Mouse (Mus musculus): ENCODE results near the gene Klhdc10. TPM values are rescaled to one million over a fixed set of nuclear protein-coding genes. Genes with fewer than 3 reads are reported as not detected.

Klhdc10 gene
- 84.2 and 90.8 TPM in 2 replicates for polyA plus RNA-seq (2012; rRNA removed)

GRCm38 (mm10) chr6:30401308-30402015 lies at the start of gene Klhdc10:
TSS of gene Klhdc10 (plus strand) at chr6:30401868.
- under 1% methylated on average over 41 of the region's 41 CpGs for WGBS
- H3K4me3 ChIP-seq (replicated peaks; ENCODE audit: insufficient read depth, low read depth, low read length): peak within 1 kb of the TSS; percentile 97
- TF ChIP-seq CTCF (IDR thresholded peaks at IDR 0.05; ENCODE audit: borderline replicate concordance, insufficient read depth, low read depth, low read length) (no peak), POLR2A (IDR thresholded peaks at IDR 0.05; ENCODE audit: borderline replicate concordance, insufficient read depth, low read length) (peak; percentile 87; the same call in 1 of the 2 replicates)
- H3K27ac ChIP-seq (ENCODE audit: insufficient read depth, low read length): peak within 1 kb of the TSS; percentile 87
- peaks cover 3% of the 10 kb centered on the region; the same call in 1 of the 2 replicates for H3K4me1 ChIP-seq (ENCODE audit: control insufficient read depth, insufficient read depth, low read length)
- DNase-seq: peak; percentile 99 to 100
- no peaks in the 10 kb centered on the region for H3K27me3 ChIP-seq (ENCODE audit: control insufficient read depth, insufficient read depth, low read length)

GRCm38 (mm10) chr6:30352762-30353161 lies 48.9 kb upstream of the Klhdc10 start:
- WGBS: 73% methylated on average over 8 of the region's 8 CpGs
- TF ChIP-seq CTCF (IDR thresholded peaks at IDR 0.05; ENCODE audit: borderline replicate concordance, insufficient read depth, low read depth, low read length): no peak
- no peak for TF ChIP-seq POLR2A (IDR thresholded peaks at IDR 0.05; ENCODE audit: borderline replicate concordance, insufficient read depth, low read length)

GRCm38 (mm10) chr6:30353661-30354060 lies 48.0 kb upstream of the Klhdc10 start:
- WGBS: 85% methylated on average over 8 of the region's 8 CpGs
- Histone ChIP-seq H3K27ac (ENCODE audit: insufficient read depth, low read length) (no peak overlapping the region), H3K4me1 (ENCODE audit: control insufficient read depth, insufficient read depth, low read length) (peaks cover 20% of the 10 kb centered on the region), H3K4me3 (replicated peaks; ENCODE audit: insufficient read depth, low read depth, low read length) (no peak overlapping the region), H3K27me3 (ENCODE audit: control insufficient read depth, insufficient read depth, low read length) (no peaks in the 10 kb centered on the region)
- TF ChIP-seq POLR2A (IDR thresholded peaks at IDR 0.05; ENCODE audit: borderline replicate concordance, insufficient read depth, low read length) (no peak), CTCF (IDR thresholded peaks at IDR 0.05; ENCODE audit: borderline replicate concordance, insufficient read depth, low read depth, low read length) (no peak)
- no peak for DNase-seq

More at GRCm38 (mm10) chr6:30352762-30353161, 48.9 kb upstream of the Klhdc10 start:
- DNase-seq: no peak
- Histone ChIP-seq H3K4me1 (ENCODE audit: control insufficient read depth, insufficient read depth, low read length) (peaks cover 20% of the 10 kb centered on the region), H3K27me3 (ENCODE audit: control insufficient read depth, insufficient read depth, low read length) (no peaks in the 10 kb centered on the region), H3K27ac (ENCODE audit: insufficient read depth, low read length) (no peak overlapping the region), H3K4me3 (replicated peaks; ENCODE audit: insufficient read depth, low read depth, low read length) (no peak overlapping the region)

- no peak for DNase-seq
- WGBS: 75% methylated on average over 5 of the region's 5 CpGs
- Histone ChIP-seq H3K27me3 (ENCODE audit: control insufficient read depth, insufficient read depth, low read length) (no peaks in the 10 kb centered on the region), H3K4me1 (ENCODE audit: control insufficient read depth, insufficient read depth, low read length) (peaks cover 20% of the 10 kb centered on the region), H3K4me3 (replicated peaks; ENCODE audit: insufficient read depth, low read depth, low read length) (no peak overlapping the region), H3K27ac (ENCODE audit: insufficient read depth, low read length) (no peak overlapping the region)
- no peak for TF ChIP-seq CTCF (IDR thresholded peaks at IDR 0.05; ENCODE audit: borderline replicate concordance, insufficient read depth, low read depth, low read length)
- TF ChIP-seq POLR2A (IDR thresholded peaks at IDR 0.05; ENCODE audit: borderline replicate concordance, insufficient read depth, low read length): no peak
Observed at GRCm38 (mm10) chr6:30354760-30355159, 46.9 kb upstream of the Klhdc10 start.

GRCm38 (mm10) chr6:30355701-30356100 lies 46.0 kb upstream of the Klhdc10 start:
- 16% methylated on average over 8 of the region's 8 CpGs for WGBS
- H3K27me3 ChIP-seq (ENCODE audit: control insufficient read depth, insufficient read depth, low read length): no peaks in the 10 kb centered on the region
- TF ChIP-seq POLR2A (IDR thresholded peaks at IDR 0.05; ENCODE audit: borderline replicate concordance, insufficient read depth, low read length) (no peak), CTCF (IDR thresholded peaks at IDR 0.05; ENCODE audit: borderline replicate concordance, insufficient read depth, low read depth, low read length) (no peak)
- no peak overlapping the region for H3K4me3 ChIP-seq (replicated peaks; ENCODE audit: insufficient read depth, low read depth, low read length)
- H3K27ac ChIP-seq (ENCODE audit: insufficient read depth, low read length): peak overlapping the region; percentile 6
- peaks cover 20% of the 10 kb centered on the region for H3K4me1 ChIP-seq (ENCODE audit: control insufficient read depth, insufficient read depth, low read length)
- DNase-seq: peak; percentile 75 to 83

- Histone ChIP-seq H3K4me1 (ENCODE audit: control insufficient read depth, insufficient read depth, low read length) (peaks cover 20% of the 10 kb centered on the region), H3K4me3 (replicated peaks; ENCODE audit: insufficient read depth, low read depth, low read length) (no peak overlapping the region), H3K27me3 (ENCODE audit: control insufficient read depth, insufficient read depth, low read length) (no peaks in the 10 kb centered on the region), H3K27ac (ENCODE audit: insufficient read depth, low read length) (peak overlapping the region; percentile 6)
- TF ChIP-seq CTCF (IDR thresholded peaks at IDR 0.05; ENCODE audit: borderline replicate concordance, insufficient read depth, low read depth, low read length) (no peak), POLR2A (IDR thresholded peaks at IDR 0.05; ENCODE audit: borderline replicate concordance, insufficient read depth, low read length) (no peak)
- 31% methylated on average over 5 of the region's 5 CpGs for WGBS
- peak; percentile 55 to 67 for DNase-seq
Observed at GRCm38 (mm10) chr6:30356161-30356560, 45.5 kb upstream of the Klhdc10 start.

- Histone ChIP-seq H3K4me1 (ENCODE audit: control insufficient read depth, insufficient read depth, low read length) (peaks cover 20% of the 10 kb centered on the region), H3K4me3 (replicated peaks; ENCODE audit: insufficient read depth, low read depth, low read length) (no peak overlapping the region), H3K27me3 (ENCODE audit: control insufficient read depth, insufficient read depth, low read length) (no peaks in the 10 kb centered on the region), H3K27ac (ENCODE audit: insufficient read depth, low read length) (peak overlapping the region; percentile 3; the same call in 1 of the 2 replicates)
- TF ChIP-seq POLR2A (IDR thresholded peaks at IDR 0.05; ENCODE audit: borderline replicate concordance, insufficient read depth, low read length) (no peak), CTCF (IDR thresholded peaks at IDR 0.05; ENCODE audit: borderline replicate concordance, insufficient read depth, low read depth, low read length) (no peak)
- DNase-seq: peak; percentile 42 to 50
- 53% methylated on average over 12 of the region's 12 CpGs for WGBS
Observed at GRCm38 (mm10) chr6:30356680-30357079, 45.0 kb upstream of the Klhdc10 start.

All from cerebellum, adult 2 months (tissue).